Mouse (Mus musculus) WW6 (cell line): ENCODE measurements at regions not wholly inside any gene's neighbourhood (a gene's known extent, or its start where the extent isn't known, plus 50 kb on each side); places are given as distances from the start of the nearest gene placed in this dataset.
"Not testable (repeated sequence)": the region's sequence is repeated elsewhere in the genome, so short reads cannot be mapped to it uniquely, and the experiment has no call there.

Experiments
- DNase-seq: peaks from one replicate; pipeline ENCODE4 v3.0.0-alpha.2; 2013; ENCODE audit warnings: low read depth, low spot score

DNA sequence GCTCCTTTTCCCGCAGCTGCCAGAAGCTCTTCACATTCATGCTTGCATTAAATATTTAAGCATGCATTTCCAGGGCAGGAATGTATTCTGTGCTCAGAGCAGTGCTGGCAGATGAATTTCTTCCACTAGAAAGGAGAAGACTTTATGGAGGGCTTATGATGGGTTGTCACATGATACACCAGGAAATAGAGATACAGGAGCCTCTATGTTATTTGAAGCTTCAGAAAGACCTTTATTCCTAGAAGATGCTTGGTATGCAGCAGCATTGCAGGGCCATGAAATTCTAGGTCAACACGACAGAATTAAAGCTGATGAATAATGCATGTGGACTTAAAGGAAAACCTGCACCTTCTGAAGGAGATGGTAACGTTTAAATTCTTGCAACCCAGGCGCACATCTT is 212.1 kb downstream of the Adgrg6 start:
- DNase-seq: no peak

DNA sequence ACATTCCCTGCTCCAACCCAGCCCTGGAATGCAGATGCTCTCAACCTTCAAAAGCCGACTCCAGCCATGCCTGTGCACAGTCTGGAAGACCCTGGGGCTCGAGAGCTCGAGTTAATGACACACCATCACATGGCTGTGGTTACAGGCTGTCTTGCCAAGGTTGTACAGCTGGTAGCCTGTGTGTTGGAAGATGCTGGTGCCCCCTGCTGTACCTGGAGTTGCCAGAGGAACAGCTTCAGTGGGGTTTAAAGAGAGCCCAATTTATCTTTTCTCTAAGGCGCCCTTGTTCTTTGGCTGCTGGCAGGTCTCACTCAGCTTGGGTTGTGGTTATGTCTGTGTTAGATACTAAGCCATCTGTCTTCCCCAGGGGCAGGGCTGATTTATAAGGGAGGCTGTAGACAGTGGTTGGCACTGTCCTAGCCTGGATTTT is 212.8 kb downstream of the Adgrg6 start:
- no peak for DNase-seq

DNA sequence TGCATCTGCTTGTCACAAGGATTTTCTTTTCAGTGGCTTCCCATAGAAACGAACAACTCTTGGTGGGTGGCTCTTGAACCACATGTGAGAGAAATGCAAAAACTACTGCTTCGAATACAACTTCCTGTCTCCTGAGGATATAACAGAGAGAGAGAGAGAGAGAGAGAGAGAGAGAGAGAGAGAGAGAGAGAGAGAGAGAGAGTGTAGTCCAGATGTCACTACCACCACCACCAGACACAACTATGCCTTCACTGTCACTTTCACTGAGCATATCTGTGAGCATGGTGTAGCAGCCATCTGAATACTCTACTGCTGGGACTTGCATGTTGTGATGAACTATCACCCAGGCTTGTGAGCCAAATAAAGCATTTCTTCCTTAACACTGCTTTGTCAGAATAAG is 216.6 kb downstream of the Adgrg6 start:
- DNase-seq: no peak

DNA sequence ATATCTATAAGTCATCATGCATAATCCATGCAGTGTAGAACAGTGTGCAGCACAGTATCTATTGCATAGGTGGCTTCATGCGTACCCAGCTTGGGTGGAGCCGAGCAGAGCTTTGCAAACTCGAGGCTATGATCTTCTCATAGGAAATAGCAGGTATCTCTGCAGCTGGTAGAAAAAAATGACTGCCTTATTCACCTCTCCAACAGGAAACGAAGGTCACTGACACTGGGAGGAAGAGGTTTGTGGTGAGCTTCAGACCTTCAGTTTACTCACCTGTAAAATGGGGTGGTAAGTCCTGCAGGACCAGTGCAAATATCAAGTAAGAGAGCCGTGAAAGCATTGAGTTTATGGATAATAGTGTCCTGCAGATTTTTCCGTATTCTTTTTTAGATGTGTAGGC is 219.2 kb downstream of the Adgrg6 start:
- DNase-seq: no peak

DNA sequence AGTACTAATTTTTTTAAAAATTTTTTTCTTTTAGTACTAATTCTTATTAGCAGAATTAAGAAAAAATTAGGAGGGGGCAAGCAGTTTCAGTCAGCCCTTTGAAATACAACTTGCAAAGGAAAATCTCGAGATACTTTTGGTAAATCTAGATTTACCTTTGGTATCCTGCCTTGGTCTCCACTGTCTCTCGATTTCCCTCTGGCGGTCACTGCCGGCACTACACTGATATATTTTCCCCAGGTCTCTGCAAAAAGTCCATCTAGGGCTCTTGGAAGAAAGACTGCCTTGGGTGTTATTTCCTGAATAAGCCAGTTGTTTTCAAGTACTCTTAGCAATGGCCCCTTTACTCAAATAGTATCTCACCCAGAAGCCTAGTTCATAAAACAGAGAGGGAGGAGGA is 224.0 kb downstream of the Adgrg6 start:
- DNase-seq: peak; percentile 16

DNA sequence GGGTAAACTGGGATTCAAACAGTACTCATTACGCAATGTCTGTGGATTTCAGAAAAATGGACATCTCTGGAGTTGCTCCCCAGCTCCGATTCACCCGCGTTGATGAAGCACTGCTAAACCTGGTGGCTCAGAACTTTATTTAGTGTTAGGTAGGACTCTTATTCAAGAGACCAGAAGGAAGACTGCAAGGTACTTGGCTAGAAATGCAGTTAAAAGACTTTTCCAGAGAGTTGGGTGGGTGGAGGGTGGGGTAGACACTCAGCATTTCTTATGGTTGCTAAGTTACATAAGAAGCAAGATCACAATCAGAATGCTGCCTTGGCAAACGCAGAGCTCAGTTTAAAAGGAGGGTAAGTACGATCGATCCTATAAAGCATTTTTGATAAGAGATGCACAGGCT is 230.2 kb downstream of the Adgrg6 start:
- no peak for DNase-seq

DNA sequence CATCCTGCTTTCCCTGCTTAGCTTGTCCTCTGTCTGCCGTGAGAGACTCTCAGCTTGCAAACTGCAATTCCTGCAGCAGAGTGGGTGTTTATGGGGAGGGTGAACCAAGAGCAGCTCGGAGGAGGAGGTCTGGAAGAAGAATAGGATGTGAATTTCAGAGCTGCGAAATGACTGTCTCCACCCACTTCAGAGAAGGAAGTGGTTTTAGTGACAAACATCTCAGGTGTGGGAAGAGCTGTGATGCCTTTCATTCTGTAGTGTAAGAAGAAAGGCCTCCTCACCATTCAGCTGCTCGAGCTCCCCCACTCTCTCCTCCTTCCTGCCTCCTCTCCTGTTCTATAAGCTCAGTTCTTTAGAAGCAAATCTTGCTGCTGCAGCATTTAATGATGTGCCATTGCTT is 230.9 kb downstream of the Adgrg6 start:
- no peak for DNase-seq

DNA sequence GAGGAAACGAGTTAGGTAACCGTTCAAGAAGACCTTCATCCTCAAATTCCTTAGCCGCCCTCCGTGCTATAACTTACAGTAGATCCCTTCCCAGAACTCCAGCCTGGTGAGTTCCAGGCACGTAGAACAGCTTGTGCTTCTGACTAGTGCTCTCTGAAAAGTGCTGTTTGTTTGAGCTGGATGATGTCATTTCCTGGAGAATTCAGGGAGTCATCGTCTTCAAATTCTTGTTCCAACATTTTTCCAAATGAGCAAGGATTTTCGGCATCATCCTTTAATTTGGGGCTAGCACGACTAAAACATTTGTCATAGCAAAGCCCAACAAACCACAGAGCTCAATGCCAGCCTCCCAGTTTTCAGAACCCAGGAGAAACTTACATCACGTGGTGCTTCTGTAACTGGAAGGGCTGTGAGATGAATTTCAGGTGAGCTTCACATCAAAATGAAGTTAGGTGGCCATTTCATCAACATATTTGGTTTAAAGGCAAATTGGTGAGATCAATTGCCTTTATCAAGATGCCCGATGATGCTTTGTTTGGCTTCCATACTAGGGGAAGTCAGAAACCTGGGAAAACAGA is 231.4 kb downstream of the Adgrg6 start:
- DNase-seq: no peak

GRCm38 (mm10) chr10:14312959-14313358 is 232.5 kb downstream of the Adgrg6 start:
- DNase-seq: no peak

DNA sequence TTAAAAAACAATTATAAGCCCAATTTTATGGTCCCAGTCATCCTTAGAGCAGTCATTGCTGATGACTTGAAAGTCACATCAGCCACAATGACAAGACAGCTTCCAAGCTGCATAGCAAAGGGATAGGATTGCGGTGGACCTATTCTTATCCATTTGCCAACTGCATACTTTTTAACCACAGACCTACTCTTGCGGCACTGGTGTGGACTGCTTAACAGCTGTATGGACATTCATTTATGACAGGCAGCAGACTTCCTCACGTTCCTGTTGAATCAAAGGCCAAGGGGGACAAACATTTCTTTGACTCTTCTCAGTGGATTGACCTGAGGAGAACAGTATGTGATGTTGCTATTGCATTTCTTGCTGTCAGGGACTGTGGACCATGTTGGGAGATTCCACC is 233.5 kb downstream of the Adgrg6 start:
- DNase-seq: no peak

- DNase-seq: no peak
These were observed 238.6 kb downstream of the Adgrg6 start for GRCm38 (mm10) chr10:14306811-14307210.

DNA sequence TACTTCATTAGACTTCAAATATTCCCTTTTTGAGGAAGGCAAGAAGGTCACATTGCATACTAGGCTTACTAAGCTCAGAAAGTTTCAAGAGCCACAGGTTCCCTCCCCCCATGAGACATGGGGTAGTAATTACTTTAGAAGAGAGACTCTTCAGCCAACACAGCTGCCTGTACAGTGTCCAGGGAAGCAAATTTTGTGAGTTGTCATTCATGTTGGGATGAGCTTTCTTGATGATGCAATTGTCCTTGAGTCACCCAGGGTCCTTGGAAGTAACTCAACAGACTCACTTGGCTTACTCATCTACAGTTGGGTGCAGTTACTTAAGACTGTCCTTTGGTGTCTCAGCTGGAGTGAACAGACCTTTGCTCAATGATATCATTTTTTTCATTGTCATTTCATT is 242.0 kb downstream of the Adgrg6 start:
- DNase-seq: no peak

GRCm38 (mm10) chr10:14296147-14296546 is 249.3 kb downstream of the Adgrg6 start:
- no peak for DNase-seq

DNA sequence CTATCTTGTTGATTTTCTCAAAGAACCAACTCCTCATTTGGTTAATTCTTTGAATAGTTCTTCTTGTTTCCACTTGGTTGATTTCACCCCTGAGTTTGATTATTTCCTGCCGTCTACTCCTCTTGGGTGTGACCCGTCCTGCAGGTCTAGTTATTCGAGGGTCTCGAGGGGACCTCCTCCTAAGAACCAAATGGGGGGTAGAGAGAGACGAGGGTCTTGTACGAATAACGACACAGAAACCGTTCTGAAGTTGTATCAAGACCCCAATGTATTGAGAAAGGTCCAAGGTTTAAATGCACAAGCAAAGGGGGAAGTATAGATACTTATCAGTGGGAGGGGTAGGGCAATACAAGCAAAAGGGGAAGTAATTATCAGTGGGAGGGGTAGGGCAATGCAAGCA is 252.8 kb downstream of the Adgrg6 start:
- DNase-seq: not testable (repeated sequence)

DNA sequence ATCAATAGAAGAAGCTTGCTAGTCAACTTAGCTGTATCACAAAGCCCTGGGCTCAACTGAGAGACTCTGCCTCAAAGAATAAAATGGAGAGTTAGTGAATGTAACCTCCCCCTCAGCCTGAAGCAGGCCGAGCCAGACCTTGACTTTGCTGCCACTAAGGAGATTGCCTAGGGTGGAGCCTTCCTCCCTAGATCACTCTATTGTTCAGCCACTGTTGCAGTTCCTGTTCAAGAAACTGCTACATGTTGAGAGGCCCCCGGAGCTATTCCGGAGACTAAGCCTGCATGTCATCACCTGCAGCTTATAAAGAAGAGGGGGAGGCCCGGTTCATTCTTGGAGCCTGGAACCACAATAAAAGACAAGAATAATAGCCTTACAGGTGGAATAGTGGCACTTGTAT is 257.9 kb downstream of the Adgrg6 start:
- DNase-seq: no peak

DNA sequence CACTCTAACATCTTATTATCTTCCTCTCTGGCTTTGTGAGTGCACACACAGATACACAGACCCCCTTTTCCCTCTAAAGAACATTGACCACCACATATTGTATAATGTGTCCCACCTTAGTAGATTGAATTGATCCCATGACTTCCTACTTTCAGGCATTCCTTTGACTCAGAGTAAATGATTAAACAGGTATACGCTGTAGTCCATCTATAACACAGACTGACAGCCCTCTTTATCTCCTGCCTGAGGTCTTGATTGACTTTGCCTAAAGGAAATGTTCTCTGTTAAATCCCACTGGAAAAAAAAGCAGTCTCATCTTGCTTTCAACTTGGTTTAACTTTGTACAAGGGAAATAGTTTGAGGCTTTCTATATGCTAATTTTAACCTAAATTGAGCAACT is 268.8 kb downstream of the Adgrg6 start:
- DNase-seq: no peak

DNA sequence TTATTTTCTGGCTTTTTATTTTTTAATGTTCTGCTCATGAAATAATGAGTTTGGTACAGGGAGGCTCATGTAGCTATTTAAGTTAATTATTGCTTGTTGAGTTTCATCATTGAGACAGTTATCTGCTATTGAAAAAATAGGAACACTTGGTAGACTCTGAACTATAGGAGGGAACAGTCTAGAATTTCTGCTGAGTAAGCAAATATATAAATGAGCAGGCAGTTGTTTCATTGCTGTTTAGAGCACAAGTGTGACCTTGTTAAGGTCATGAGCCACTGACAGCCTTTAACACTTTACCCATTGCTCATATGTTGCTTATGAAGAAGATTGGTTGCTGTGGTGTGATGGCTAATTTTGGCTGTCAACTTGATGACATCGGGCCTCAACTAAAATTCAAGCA is 270.0 kb downstream of the Adgrg6 start:
- no peak for DNase-seq

- no peak for DNase-seq
These were observed 275.5 kb downstream of the Adgrg6 start for GRCm38 (mm10) chr10:14270008-14270407.

DNA sequence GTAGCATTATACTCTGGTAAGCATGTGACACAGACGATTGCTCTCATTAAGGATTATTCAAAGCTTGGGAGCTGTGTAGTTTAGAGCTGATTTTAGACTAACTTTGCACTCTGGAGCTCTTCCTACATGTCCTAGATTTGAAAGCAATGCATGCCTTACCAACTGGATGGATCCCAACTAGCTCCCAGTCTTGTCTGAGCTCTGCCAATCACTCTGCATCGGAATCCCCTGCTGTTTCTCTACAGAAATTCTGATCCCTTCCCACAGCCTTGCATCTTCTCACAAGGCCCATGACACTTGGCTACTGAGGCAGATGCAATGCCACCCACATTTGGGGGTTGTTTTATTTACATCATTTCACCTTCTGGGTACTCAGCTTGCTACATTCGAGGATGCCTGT is 277.8 kb downstream of the Adgrg6 start:
- no peak for DNase-seq

DNA sequence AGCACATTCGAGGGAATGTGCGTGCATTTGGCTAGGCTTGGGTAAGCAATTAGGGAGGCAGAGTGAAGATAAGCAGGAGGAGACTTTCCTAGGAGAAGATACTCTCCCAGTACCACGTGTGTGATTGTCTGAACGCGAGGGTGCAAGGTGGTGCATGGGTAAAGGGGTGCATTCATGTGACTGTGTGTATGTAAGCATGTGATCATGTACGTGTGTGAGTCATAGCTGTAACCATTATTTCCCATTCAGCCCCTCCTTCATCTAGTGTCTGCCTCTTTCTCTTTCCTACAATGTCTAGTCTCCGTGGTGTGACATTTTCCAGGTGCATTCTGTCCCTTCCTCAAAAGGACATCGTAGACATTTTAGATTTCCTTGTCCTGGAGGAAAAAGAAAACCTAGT is 273.8 kb downstream of the Hivep2 start:
- no peak for DNase-seq

- no peak for DNase-seq
These were observed 269.2 kb downstream of the Hivep2 start for GRCm38 (mm10) chr10:14234896-14235604.

DNA sequence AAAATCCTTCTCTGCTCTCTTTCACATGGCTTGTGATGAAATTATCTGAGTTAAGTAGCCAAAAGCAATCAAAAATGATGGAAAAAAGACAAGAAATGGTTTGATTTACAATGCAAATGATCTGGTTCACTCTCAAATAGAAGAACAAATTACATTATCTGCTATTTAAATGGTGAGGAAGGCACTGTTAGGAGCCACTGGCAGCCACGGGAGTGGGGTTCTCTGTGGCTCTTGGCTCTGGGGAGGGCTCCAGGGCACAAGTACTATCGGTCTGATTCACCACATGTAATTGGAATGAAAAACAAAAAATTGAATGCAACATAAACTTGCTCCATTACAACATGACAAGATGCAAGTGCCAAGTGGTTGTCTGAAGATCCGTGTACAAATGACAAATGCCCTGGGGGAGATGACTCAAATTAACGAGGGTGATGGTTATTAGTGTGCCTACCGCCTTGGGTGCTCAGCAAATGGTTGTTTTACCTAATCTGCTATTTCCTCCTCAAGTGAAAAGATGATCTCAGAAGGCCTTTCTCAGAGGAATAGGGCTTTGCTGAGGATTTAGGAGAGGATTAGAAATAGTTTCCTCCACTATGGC is 268.2 kb downstream of the Hivep2 start:
- DNase-seq: no peak

DNA sequence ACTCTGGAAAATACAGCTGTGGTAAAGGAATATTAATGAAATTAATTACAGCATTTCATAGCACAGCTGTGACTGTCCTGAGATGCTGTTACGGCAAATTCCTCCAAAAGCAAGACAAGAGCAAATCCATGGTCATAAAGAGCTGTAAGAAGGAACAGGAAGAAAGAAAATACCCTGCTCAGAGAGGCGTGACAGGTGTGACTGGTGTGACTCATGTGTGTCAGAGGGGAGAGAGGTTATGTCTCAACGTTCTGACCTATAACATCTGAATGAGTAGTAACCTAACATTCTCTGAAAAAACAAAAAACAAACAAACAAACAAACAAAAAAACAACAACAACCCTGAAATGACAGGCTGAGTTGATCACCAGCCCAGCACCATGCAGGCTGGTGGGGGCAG is 267.5 kb downstream of the Hivep2 start:
- DNase-seq: no peak
